Mouse (Mus musculus) left cerebral cortex, adult 18-20 months (tissue): ENCODE data around the gene Cdca5. TPM values are rescaled to one million over a fixed set of nuclear protein-coding genes. Genes with fewer than 3 reads are reported as not detected.
"Not testable (repeated sequence)": the region's sequence is repeated elsewhere in the genome, so short reads cannot be mapped to it uniquely, and the experiment has no call there.

Experiments used
- DNase-seq, 2 experiments: peaks; one replicate each; pipeline ENCODE4 v3.0.0; 2021 to 2022; ENCODE audit warnings: low spot score in 2 of 2, mixed read lengths in 1 of 2
- total RNA-seq, 2 experiments: library from RNA; stranded (reverse); gene quantifications; 2 replicates each; pipeline ENCODE4 v1.2.3; 2021

Gene Cdca5
- total RNA-seq, 2 experiments from 2014 or later: 0.26 TPM; not detected in 1

DNA sequence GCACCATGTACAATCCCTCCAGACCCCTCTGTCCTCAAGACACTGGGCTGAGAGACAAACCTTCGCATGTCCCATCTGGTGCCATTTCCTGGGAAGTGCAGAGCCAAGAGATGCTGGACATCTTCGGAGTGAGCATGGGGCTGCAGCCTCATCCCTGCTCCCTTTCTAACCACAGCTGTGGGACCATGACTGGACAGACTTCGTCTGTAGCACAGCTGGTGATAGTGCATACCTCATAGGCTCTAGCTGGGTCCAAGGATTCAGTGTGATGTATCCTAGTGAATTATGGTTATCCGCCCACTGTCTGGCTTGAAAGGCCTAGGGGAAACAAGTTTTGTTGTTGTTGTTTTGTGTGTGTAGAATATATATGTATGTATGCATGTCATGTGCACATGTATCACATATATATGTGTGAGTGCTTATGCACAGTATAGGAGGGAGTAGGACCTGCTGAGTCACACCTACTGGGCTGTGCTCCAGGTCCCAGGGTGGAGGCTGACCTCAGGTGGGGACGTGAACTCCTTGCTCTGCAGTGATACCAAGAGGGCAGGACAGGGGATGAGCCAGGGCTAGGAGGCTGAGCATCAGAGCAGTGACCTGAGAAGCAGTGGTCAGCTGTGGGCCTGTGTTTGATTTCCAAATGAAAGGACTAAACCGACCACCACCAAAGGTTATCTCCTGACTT is 17.5 kb downstream of the Cdca5 start:
- no peak for DNase-seq

DNA sequence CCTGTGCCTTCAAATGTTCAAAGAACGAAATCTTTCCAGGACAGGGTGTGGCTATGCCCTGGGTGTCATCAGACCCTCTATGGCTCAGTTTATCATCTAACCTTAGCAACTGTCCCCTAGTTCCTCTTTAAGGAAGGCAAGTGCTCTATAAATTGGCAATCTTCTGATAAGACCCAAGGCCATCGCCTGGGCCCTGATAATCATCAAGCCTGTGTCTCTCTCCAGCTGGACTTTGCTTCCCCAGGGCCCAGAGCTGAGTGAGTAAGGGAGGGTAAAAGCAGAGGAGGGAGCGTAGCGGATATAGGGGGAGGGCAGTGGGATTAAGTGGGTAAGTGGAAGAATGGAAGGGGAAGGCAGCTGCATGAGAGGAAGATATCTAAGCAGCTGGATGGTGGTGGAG is 19.7 kb downstream of the Cdca5 start:
- DNase-seq: no peak

- DNase-seq: no peak
Observed at GRCm38 (mm10) chr19:6105586-6105985, 20.8 kb downstream of the Cdca5 start, which contains the start of gene Naaladl1. TSS of gene Naaladl1 (plus strand) at chr19:6105782.

GRCm38 (mm10) chr19:6113116-6113515 is 28.3 kb downstream of the Cdca5 start:
- DNase-seq: no peak

GRCm38 (mm10) chr19:6116113-6116850 is 31.5 kb downstream of the Cdca5 start:
- no peak for DNase-seq

DNA sequence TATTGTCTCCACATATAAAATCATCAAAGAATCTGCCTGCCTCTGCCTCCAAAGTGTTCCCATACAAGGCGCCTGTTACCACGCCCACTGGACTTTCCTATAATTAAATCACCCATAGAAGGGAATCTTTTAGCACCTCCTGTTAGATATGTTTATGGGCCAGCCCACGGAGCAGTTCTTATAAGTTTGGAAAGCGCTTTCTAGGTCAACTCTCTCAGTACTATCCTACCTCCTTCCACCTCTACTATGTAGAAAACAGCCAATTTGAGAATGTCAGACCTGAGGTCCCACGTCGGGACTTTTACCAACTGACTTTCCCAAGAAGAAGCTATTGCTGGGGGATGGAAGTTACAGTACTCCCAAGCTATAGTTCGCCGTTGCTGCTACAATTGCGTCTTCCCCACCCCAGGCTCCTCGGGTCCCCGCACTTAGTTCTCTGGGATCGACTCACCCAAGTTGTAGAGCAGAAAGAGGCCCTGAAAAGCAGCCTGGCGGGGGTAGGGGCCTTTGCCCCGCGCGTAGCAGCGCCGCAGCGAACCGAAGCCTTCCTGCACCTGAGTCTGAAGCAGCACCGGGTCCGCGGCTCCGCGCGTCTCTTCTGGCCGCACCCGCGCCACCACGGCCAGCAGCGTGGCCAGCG is 32.7 kb downstream of the Cdca5 start:
- no peak for DNase-seq

- peak; percentile 90 for DNase-seq
Observed at GRCm38 (mm10) chr19:6117986-6118676, 33.3 kb downstream of the Cdca5 start, which contains the start of gene Sac3d1. TSS of gene Sac3d1 (minus strand) at chr19:6118650.

DNA sequence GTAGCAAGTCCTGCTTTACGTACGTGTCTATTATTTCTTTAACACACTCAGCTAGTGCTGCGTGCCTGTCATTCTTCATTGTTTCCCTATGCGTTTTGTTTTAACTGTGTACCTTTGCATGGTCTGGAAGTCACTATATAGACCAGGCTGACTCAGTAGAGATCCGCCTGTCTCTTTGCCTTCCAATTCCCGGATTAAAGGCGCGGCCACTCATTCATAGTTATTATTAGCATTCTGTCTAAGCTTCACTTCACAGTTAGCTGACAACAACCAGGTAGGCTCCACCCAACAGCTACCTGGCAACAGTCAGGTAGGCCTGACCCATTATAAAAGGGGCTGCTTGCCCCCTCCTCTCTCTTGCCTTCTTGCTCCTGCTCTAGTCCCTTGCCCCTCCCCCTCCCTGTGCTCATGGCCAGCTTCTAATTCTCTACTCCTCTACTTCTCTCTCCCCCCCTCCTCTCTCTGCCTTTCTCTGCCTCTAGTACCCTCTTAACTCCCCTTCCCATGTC is 33.9 kb downstream of the Cdca5 start:
- no peak for DNase-seq

DNA sequence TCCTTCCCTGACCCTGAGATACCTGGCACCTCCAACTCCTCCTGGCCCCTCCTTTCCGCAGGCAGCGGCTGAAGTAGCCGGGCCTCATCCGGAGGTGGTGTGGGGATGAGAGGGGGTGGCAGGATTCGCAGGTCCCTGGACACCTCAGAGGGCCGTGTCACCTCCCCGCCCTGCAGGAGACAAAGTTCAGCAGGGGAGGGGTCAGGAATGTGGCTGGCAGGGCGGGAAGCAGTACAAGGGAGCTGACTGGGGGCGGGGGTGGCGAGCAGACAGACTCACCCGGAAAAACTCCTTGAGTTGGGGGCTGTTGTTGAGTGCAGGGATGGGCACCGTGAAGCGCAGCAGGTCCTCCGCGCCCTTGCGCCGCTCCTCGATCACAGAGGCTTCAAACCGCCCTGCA is 37.0 kb downstream of the Cdca5 start:
- DNase-seq: no peak

DNA sequence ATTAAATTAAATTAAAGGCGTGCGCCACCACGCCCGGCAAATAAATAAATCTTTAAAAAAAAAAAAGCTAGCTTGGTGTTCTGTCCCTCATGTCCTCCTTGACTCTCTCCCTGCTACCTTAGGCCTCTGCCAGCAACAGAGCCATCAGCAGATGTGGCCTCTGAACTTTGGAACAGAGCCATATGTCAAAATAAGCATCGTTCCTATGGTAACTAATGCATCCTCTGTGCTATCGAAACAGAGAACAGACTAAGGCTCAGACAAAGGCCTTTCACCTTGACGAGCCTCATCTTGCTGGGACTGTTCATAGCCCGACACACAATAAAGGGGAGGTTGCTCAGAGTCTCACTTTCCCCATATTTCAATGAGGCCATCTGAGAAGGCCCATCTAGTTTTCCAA is 38.5 kb downstream of the Cdca5 start:
- no peak for DNase-seq

DNA sequence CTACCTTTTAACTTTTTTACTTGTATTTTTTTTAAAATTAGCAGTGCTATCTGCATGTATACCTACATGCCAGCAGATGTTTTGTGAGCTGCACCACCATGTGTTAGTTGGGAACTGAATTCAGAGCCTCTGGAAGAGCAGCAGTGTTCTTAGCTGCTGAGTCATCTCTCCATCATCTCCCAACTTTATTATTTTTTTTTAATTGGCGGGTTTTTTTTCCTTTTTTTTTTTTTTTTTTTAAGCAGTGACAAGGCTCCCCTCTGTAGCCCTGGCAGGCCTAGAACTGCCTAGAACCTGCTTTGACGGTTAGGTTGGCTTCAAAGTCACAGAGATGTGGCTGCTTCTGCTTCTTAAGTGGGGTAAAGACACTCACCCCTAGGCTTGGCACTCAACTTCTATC is 40.1 kb downstream of the Cdca5 start:
- DNase-seq: no peak

- DNase-seq: peak in 1 of 2 experiments; percentile 50
Observed at GRCm38 (mm10) chr19:6126289-6126688, 41.5 kb downstream of the Cdca5 start.

GRCm38 (mm10) chr19:6126789-6127580 is 42.2 kb downstream of the Cdca5 start:
- no peak for DNase-seq

GRCm38 (mm10) chr19:6127760-6128341 is 43.1 kb downstream of the Cdca5 start, which contains the start of gene Snx15:
TSS of gene Snx15 (minus strand) at chr19:6128304.
- peak; percentile 93 to 94 for DNase-seq

GRCm38 (mm10) chr19:6130414-6131128 is 45.8 kb downstream of the Cdca5 start:
- DNase-seq: not testable (repeated sequence)

DNA sequence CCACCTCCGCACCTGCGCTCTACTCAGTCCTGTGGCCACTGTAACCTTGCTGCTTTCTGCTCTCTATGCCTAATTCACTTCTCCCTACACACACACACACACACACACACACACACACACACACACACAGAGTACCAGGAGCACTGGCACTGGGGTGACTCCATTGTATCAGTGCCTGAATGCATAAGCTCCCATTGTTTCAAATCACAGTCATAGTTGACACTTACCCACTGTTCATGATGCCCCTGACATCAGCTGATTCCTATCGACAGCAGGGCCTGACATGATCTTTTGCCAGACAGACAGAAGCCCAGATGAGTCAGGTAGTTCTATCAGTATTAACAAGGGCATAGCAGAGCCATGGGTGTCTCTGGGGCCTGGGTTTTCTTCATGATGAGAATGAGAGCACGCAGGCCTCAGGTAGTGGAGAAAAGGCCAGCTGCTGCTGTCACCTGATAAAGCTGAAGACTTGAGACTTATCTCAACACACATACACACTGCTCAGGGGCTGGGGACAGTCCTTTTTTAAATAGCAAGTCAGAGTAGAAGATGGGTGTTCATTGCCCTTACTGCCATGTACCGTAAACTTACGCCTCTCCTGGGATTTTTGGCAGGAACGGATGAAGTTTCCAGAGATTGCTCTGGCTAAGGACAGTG is 47.5 kb downstream of the Cdca5 start:
- DNase-seq: no peak

GRCm38 (mm10) chr19:6133197-6133596 is 48.4 kb downstream of the Cdca5 start:
- DNase-seq: not testable (repeated sequence)

DNA sequence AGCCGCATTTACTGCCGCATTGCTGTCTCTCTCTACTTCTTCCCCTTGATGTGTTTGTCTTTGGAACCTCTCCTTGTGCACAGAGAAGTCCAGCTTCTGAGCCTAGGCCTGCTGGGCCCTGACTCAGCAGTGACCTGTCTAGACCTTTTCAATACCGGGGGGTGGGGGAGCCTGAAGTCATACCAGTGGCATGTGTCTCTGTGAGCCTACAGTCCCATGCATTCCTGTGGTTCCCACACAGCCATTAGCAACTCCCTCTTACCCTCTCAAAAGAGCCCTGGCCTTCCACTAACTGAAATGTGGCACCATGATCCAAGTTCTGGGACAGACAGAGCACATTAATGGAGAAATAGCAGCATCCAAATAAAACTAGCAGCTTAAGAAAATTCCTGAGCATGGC is 51.6 kb downstream of the Cdca5 start:
- no peak for DNase-seq

DNA sequence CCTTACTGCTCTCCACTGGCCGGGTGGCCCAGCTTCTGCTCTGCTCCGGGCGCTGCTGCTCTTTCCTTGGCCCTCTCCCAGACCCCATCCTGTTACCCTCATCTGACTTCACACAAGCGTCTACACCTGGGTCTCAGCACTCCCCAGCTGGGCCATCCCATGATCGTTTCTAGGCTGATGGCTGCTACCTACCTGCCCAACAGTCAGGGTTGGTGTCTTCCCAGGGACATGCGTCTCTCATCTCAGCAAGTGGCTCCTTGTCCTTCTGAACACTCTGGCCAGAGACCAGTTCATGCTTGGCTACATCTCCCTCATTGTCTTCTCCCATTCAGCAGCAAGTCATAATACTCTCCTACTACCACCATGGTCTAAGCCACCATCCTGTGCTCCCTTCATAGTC is 54.9 kb downstream of the Cdca5 start:
- DNase-seq: no peak
